Mouse (Mus musculus): ENCODE data around the gene Naa16.

The Naa16 gene

GRCm38 (mm10) chr14:79330944-79331561 lies 59.5 kb downstream of the Naa16 start:
- in situ Hi-C loops (cut with MboI, MseI): no loop called here

DNA sequence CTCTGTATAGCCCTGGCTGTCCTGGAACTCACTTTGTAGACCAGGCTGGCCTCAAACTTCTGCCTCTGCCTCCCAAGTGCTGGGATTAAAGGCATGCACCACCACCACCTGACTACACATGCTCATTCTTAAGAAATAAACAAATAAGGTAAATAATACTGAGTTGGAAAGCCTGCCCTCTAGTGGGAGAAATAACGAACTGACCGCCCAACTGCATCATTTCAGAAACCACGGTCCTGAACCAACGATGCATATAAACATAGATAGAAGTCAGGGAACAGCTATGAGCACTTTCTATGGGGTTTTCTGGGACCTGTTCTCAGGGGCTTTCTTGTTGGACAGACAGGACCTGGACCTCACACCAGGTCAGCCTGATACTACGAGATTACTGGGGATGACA lies 63.5 kb downstream of the Naa16 start:
- in situ Hi-C loops (cut with MboI, MseI): loop anchor here (10.0 kb wide), 1 partner anchor 202 kb away; no protein-coding TSS in a partner anchor

GRCm38 (mm10) chr14:79324112-79324840 lies 66.3 kb downstream of the Naa16 start:
- in situ Hi-C loops (cut with MboI, MseI): loop anchor here (10.0 kb wide), 1 partner anchor 199 kb away; no protein-coding TSS in a partner anchor

GRCm38 (mm10) chr14:79321881-79322280 lies 68.7 kb downstream of the Naa16 start:
- in situ Hi-C loops (cut with MboI, MseI): loop anchor here (10.0 kb wide), 1 partner anchor 197 kb away; no protein-coding TSS in a partner anchor

GRCm38 (mm10) chr14:79321152-79321551 lies 69.4 kb downstream of the Naa16 start:
- in situ Hi-C loops (cut with MboI, MseI): loop anchor here (10.0 kb wide), 1 partner anchor 196 kb away; no protein-coding TSS in a partner anchor

DNA sequence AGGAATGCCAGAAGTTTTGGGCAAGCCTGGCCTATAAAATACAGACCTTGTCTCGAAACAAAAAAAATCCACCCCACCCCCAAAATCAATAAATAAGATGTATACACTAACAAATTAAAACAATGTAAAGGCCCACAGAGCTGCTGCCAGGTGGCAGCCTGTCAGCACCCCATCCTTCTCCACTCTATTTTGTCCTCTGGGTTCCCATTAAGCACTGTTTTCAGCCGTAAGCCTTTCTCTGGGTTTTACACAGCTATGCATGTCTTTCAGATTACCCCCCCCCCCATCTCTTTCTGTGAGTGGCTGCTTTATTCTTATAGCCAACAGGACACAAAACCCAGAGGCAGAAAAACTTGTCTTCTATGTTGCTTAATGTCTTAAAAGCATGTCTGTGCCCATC lies 73.0 kb downstream of the Naa16 start:
- in situ Hi-C loops (cut with MboI, MseI): no loop called here

- in situ Hi-C loops (cut with MboI, MseI): no loop called here
These were observed 74.7 kb downstream of the Naa16 start for GRCm38 (mm10) chr14:79315877-79316276.

- in situ Hi-C loops (cut with MboI, MseI): no loop called here
These were observed 76.2 kb downstream of the Naa16 start for GRCm38 (mm10) chr14:79314245-79315010.

DNA sequence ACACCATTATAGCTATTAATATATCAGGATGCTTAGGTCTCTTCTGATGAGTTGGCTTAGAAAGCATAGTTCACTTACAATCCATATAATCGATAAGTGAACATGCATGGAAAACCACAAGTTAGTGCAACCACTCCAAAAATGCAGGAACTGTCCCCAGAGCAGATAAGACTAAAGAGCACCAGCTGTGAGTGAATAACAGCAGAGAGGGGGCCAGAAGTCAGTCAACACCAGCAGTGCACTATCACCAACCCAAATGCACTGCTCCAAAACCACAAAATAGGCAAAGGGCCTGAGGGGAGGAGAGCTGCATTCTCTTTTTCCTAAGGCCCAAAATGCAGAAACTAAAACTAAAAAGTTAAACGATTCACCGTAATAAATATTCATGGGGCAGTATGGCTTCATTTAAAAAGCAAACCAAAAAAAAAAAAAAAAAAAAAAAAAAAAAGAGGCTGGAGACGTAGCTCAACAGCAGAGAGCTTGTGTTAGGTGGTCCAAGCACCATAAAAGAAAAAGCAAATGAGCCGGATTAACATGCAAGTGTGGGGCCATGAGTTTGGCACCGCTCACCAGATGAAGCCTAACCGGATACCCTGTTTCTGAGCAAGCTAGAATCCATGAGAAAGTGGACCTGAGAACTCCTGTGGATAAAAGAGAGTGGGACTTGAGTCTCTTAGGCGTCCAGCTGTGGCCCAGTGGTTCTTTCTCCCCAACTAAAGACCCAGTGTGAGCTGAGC lies 77.0 kb downstream of the Naa16 start:
- in situ Hi-C loops (cut with MboI, MseI): no loop called here

DNA sequence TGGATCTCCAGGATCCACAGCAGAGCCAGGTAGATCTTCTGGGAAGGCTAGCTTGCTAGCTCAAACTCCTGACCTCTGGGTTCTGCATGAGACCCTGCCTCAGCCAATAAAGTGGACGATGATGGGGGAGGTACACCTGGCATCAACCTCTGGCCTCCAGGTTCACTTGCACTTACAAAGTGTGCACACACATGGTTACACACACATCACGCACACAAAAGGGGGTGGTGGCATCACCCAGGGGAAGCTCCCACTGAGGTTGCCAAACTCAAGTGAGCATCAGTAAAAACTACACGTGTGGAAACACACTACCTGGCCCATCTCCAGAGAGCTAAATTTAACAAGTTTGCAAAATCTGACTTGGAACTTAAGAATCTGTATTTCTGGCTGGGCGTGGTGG lies 77.9 kb downstream of the Naa16 start:
- in situ Hi-C loops (cut with MboI, MseI): no loop called here

- in situ Hi-C loops (cut with MboI, MseI): no loop called here
These were observed 78.6 kb downstream of the Naa16 start for GRCm38 (mm10) chr14:79311918-79312454.

DNA sequence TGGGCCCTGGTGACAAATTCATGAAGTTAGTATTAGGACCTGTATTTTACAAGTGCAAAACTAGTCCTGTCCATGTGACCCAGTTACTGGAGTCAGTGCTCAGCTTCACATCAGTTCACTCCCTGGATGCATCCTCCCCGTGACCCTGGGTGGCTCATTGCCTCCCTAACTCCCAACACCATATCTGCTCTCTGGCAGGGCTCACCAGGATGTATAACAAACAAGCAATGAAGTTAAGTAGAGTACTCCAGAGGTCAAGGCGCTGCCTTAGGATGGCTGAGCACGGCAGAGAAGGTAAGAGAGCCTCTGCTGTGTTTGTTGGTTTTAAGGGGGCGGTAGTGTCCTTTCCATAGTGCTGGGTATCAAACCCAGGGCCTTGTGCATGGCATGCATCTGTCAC lies 81.5 kb downstream of the Naa16 start:
- in situ Hi-C loops (cut with MboI, MseI): no loop called here

GRCm38 (mm10) chr14:79308364-79308763 lies 82.2 kb downstream of the Naa16 start:
- in situ Hi-C loops (cut with MboI, MseI): no loop called here

DNA sequence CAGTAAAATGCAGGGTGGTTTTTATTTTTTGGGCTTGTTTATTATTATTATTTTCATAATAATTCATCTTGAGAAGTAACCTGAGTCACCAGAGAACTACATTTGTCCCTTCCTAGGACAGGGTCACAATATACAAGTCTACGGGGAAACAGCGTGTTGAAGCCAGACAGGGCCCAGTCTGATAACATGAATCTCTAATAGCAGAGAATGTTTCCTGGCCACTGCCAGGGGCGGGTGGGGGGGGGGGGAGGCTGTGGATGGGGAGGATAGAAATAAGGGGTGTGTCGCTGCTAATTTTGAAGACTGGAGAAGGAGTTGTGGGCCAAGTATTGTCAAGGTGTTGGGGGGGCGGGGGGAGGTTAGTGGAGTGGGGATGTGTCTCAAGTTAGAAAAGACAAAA lies 82.7 kb downstream of the Naa16 start:
- in situ Hi-C loops (cut with MboI, MseI): no loop called here

GRCm38 (mm10) chr14:79307138-79307537 lies 83.4 kb downstream of the Naa16 start:
- in situ Hi-C loops (cut with MboI, MseI): no loop called here

DNA sequence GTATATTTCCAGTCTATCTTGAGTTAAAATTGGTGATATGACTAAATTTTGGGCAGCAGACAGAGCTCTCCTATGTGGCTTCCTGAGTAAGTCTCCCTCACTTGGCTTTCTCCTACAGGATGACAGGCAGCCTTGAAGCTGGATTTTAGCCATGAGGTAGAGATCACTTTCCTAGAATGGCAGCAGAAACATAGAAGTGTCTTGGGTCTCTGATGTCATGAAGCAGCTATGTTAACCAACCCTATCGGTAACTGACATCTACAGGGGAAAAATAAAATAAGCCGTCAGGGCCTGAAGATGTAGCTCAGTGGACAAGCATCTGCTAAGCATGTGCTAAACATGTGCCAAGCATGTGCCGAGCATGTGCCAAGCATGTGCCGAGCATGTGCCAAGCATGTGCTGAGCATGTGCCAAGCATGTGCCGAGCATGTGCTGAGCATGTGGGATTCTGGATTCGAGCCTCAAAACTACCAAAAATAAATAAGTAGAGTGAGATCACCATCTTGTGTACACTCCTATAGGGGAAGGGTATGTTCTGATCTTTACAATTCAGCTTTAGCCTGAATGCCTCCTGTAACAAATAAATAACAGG lies 85.6 kb downstream of the Naa16 start:
- in situ Hi-C loops (cut with MboI, MseI): no loop called here

DNA sequence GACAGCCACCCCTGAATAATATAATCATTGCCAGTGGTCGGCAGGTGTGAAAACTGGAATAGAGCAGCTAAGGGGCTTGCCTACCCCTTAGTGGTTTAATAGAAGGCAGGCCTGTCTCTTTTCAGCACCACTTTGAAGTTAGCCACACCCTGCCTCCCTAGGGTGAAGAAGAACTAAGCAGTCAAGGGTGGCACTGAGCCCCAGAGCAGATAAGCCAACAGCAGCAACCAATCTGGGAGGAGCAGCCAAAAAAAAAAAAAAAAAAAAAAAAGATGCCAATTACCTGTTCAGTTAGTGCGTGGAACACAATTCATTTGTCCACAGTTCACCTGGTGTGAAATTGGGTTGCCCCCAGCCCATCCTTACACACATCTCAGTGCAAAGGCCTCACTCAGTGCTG lies 87.4 kb downstream of the Naa16 start:
- in situ Hi-C loops (cut with MboI, MseI): no loop called here

DNA sequence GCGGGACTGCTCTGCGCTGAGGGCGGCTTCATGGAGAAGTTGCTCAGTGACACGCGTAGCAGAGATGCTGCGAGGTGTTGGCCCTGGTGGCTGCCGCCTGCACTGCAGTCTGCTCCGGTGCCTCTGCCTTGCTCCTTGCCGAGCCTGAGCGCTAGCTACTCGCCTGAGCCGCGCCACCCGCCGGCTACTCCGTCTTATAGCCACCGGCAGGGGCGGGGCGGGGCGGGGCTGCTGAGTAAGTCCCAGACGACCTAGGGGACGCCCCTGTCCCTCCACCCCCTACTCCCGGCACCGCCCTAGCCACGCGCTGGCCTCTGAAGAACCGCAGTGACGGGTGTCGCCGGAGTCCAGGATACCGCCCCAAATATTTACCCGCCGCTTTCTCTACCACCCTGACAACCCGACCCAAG lies 89.1 kb downstream of the Naa16 start, which contains the start of gene Rgcc:
Gene Rgcc (minus strand): TSS at position 180 of the 410 bp plus-strand sequence.
- in situ Hi-C loops (cut with MboI, MseI): no loop called here

- in situ Hi-C loops (cut with MboI, MseI): no loop called here
These were observed 89.8 kb downstream of the Naa16 start for GRCm38 (mm10) chr14:79300641-79301350.

GRCm38 (mm10) chr14:79299796-79300195 lies 90.8 kb downstream of the Naa16 start:
- in situ Hi-C loops (cut with MboI, MseI): no loop called here
